Mouse (Mus musculus) kidney, adult 2 months (tissue): ENCODE results near the gene Cyp3a13.

Experiments used
- CTCF ChIP-seq: fragments of 200-500 bp; conservative IDR thresholded peaks from 2 replicates; pipeline ENCODE4 v1.5.1; 2011; ENCODE audit warnings: low read depth, mild to moderate bottlenecking, control low read depth, low read length, moderate library complexity, mixed read lengths; ENCODE audit not compliant: insufficient read depth, insufficient read length
- POLR2A ChIP-seq: fragments of 200-500 bp; IDR thresholded peaks from one replicate; pipeline ENCODE4 v1.6.1; 2011; ENCODE audit warnings: low read depth, low read length, control low read depth

DNA sequence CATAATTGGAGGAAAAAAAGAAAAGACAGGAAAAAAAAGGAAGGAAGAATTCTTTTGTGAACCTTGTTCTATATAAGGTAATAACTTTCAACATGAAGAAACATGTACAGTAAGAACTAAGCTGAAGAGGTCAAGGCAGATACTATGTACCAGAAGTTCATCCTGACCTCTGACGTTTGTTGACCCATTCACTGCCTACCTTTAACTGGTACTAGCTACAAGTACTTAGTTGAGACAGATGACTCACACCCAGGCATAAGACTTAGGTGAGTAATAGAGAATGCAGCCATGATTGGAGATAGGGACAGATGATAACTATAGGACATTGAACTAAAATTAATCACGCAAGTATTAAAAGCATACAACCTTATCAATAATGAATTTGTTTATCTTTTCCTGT, 15.1 kb upstream of the Cyp3a13 start:
- TF ChIP-seq POLR2A (no peak), CTCF (no peak)
